Mouse (Mus musculus) G1E (cell line): ENCODE measurements around the gene Popdc2. TPM values are rescaled to one million over a fixed set of nuclear protein-coding genes. Genes with fewer than 3 reads are reported as not detected.
A peak's percentile ranks its signal among the peaks of the same experiment; 100 is the strongest.

Source experiments
- ATAC-seq: 2 replicates; pipeline ENCODE4 v1.8.0; 2016; ENCODE audit warnings: mild to moderate bottlenecking; ENCODE audit not compliant: insufficient number of reproducible peaks, poor library complexity, low FRiP score, severe bottlenecking; ENCODE audit errors: extremely low read depth
- DNase-seq: peaks from one replicate; pipeline ENCODE4 v3.0.0; 2012; ENCODE audit warnings: low spot score
- H3K27me3 ChIP-seq: 2 replicates; pipeline ENCODE4 v1.6.1; 2012; ENCODE audit warnings: mild to moderate bottlenecking, low read length, inconsistent platforms; ENCODE audit not compliant: insufficient read depth
- H3K36me3 ChIP-seq: replicated peaks from 2 replicates; pipeline ENCODE3; 2012; ENCODE audit warnings: mild to moderate bottlenecking, inconsistent platforms
- H3K4me1 ChIP-seq: 2 replicates; pipeline ENCODE4 v1.6.1; 2012; ENCODE audit warnings: low read depth, low read length, inconsistent platforms, mixed read lengths; ENCODE audit not compliant: insufficient read depth
- H3K4me3 ChIP-seq: 2 replicates; pipeline ENCODE4 v1.5.1; 2012; ENCODE audit warnings: low read depth, mild to moderate bottlenecking, inconsistent platforms, low read length, moderate library complexity, mixed read lengths
- H3K9me3 ChIP-seq: replicated peaks from 2 replicates; pipeline ENCODE4 v1.6.1; 2012; ENCODE audit warnings: inconsistent platforms
- CTCF ChIP-seq: IDR thresholded peaks from 2 replicates; pipeline ENCODE4 v1.5.1; 2012; ENCODE audit warnings: low read depth, low read length, inconsistent platforms, mixed read lengths
- GATA1 ChIP-seq: IDR thresholded peaks from 2 replicates; pipeline ENCODE4 v1.6.1; 2012; ENCODE audit warnings: borderline replicate concordance, low read length, inconsistent platforms, mixed read lengths
- GATA2 ChIP-seq: IDR thresholded peaks from 2 replicates; pipeline ENCODE4 v1.6.1; 2012; ENCODE audit warnings: low read depth, low read length, inconsistent platforms, borderline replicate concordance
- POLR2AphosphoS5 ChIP-seq: IDR thresholded peaks from 2 replicates; pipeline ENCODE4 v1.6.1; 2012; ENCODE audit warnings: low read depth, low read length, inconsistent platforms; ENCODE audit not compliant: insufficient replicate concordance
- TAL1 ChIP-seq: conservative IDR thresholded peaks from 2 replicates; pipeline ENCODE4 v1.6.1; 2012; ENCODE audit warnings: low read depth, low read length, inconsistent platforms, mixed read lengths
- polyA plus RNA-seq: library from polyadenylated mRNA; stranded (reverse); fragments of >175 nt; gene quantifications from 2 replicates; pipeline ENCODE4 v1.2.3, GENCODE M21; 2012
- total RNA-seq, 2 experiments: library from RNA; stranded (forward) in 1 of 2; stranded (reverse) in 1 of 2; fragments of 200-1000 nt in 1 of 2; fragments of >200 nt in 1 of 2; fragmentation: Nextera tagmentation in 1 of 2; gene quantifications; 2 replicates each; pipeline ENCODE4 v1.2.3; 2014 to 2017

Popdc2 gene
- total and polyA plus RNA-seq, 3 experiments: 2.8 to 22.7 (median 5.4) TPM

DNA sequence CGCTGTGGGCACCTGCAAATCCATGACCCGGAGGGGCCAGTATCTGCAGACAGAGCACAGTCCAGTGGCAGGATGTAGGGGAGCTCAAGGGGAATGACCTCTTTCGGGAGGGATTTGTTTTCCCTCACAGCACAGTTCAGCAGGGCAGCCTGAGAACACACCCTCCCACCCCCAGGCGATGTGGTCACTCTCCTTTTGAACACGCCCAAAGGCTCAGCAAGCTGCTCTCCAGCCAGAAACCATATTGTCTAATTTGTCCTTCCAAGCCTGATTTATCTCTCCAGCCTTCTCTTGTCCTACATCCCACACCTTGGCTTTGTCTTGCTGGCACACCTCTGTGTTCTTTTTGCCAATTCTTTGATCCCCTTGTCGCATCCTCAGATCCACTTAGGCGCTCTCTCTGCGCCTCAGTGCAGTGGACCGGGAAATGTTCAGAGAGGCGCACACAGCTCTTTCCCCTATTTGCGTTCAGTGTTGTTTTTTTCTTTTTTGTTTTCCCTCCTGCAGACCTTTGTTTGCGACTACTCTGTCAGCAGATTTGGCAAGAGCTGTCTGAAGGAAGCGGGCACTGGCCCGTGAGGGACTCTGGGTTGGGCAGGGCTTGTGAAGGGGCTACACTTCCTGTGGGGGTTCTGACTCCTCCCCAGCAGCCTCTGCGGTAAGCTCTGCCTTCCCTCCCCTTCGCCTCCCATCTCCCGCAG lies 37.7 kb downstream of the Popdc2 start:
- TF ChIP-seq TAL1 (no peak), POLR2AphosphoS5 (no peak), GATA1 (no peak), CTCF (no peak), GATA2 (no peak)
- no peaks in the 10 kb centered on the region for H3K36me3 ChIP-seq

DNA sequence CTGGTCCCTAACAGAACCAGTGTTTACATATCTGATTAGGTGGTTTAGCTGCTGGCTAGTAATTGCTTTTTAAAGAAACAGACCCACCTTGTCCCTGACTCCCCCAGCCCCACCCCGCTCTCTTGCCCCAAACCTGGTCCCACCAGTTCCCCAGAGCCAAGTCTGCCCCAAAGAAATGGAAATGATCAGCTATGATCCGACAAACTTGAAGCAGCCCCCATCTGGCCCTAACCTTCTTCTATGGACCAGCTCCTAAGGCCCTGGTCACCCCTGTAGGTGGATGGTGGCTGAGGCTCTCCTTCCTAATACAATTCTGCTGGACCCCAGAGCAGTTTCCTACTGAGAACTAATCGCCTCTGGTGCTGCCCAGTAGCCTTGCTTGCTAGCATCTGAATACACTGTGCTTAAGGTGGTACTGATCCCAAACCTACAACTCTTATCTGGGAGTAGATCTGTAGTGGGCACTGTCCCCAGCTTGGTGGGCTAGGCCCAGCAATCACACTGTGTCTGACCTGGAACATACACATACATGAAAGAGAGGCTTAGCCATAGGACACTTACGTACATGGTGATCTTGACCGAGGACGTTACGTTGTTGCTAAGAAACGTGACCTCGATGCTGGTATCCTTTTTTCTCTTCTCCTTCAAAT lies 38.4 kb downstream of the Popdc2 start:
- no peaks in the 10 kb centered on the region for H3K27me3 ChIP-seq
- no peak for TF ChIP-seq CTCF
- no peak for TF ChIP-seq GATA1
- no peak for TF ChIP-seq TAL1
- TF ChIP-seq POLR2AphosphoS5: no peak
- no peak for TF ChIP-seq GATA2
- DNase-seq (no peak), ATAC-seq (no peak)
- no peaks in the 10 kb centered on the region for H3K9me3 ChIP-seq
- peaks cover 56% of the 10 kb centered on the region for H3K4me1 ChIP-seq
- H3K36me3 ChIP-seq: no peaks in the 10 kb centered on the region
- H3K4me3 ChIP-seq: no peak overlapping the region

More for the DNA sequence above, 37.7 kb downstream of the Popdc2 start:
- DNase-seq (peak; percentile 23), ATAC-seq (peak; percentile 10; the same call in 1 of the 2 replicates)
- Histone ChIP-seq H3K27me3 (no peaks in the 10 kb centered on the region), H3K9me3 (no peaks in the 10 kb centered on the region), H3K4me1 (peaks cover 61% of the 10 kb centered on the region), H3K4me3 (peak overlapping the region; percentile 2; the same call in 1 of the 2 replicates)

DNA sequence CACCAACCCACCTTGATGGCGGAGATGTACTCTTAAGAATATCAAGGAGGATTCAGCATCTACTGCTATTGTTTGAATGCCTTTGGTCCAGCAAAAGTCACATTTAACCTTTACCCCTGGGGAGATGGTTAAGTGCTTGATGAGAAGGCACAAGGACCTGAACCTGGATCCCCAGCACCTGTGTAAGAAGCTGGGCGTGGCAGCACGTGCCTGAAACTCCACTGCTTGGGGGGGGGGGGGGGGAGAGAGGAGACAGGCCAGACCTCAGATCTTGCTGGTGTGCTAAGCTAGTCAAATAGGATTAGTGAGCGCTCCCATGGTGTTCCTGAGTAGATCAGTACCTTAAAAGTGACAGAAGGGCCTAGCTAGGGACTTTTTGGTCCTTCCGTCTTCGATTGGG lies 39.5 kb downstream of the Popdc2 start:
- no peak for TF ChIP-seq CTCF
- TF ChIP-seq GATA1: no peak
- TF ChIP-seq POLR2AphosphoS5: no peak
- TF ChIP-seq TAL1: no peak
- TF ChIP-seq GATA2: no peak
- H3K27me3 ChIP-seq: no peaks in the 10 kb centered on the region
- no peaks in the 10 kb centered on the region for H3K9me3 ChIP-seq
- DNase-seq (no peak), ATAC-seq (no peak)
- peaks cover 57% of the 10 kb centered on the region for H3K4me1 ChIP-seq
- H3K4me3 ChIP-seq: no peak overlapping the region
- H3K36me3 ChIP-seq: no peaks in the 10 kb centered on the region

DNA sequence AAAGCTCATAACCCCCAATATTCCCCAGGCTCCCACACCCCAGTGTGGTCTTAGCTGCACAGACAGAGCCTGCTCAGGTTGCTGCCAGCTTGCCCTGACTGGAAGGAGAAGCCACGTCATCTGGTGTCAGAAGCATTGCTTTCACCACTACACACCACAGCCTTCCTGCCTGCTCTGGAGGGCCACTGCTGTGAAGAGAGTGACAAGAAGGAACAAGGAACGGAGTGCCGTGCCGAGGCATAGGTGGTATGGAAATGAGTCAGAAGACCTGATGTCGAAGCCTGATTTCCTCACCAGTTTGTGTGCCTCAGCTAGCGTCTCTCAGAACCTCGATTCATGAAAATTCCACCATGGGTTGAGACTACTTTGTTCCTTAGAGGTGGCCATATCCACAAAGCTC lies 41.6 kb downstream of the Popdc2 start:
- Histone ChIP-seq H3K27me3 (no peaks in the 10 kb centered on the region), H3K9me3 (no peaks in the 10 kb centered on the region), H3K4me3 (no peak overlapping the region), H3K4me1 (peaks cover 64% of the 10 kb centered on the region), H3K36me3 (no peaks in the 10 kb centered on the region)
- TF ChIP-seq CTCF (no peak), GATA1 (no peak), POLR2AphosphoS5 (no peak), TAL1 (no peak), GATA2 (no peak)
- ATAC-seq (no peak), DNase-seq (no peak)

DNA sequence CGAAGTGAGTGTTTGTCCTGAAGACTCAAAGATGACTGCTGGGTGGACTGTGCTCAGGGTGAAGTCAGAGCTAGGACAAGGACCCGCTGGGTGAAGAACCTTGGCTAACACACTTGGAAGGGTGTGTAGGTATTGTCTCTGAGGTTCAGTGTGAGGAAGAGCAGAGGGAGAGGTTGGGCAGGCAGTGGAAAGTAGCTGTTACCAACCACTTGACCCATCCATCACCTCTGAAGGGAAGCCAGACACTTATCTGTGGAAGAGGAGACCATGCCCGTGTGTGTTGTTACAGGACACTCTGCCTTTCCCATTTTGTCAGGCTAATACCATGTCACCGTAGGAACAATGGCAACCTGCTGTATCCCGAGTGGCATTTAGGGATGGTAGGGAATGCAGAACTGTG lies 44.3 kb downstream of the Popdc2 start:
- no peaks in the 10 kb centered on the region for H3K36me3 ChIP-seq
- no peak overlapping the region for H3K4me3 ChIP-seq
- TF ChIP-seq GATA1 (no peak), POLR2AphosphoS5 (no peak), TAL1 (no peak), CTCF (no peak), GATA2 (no peak)
- DNase-seq (no peak), ATAC-seq (no peak)
- H3K9me3 ChIP-seq: no peaks in the 10 kb centered on the region
- H3K4me1 ChIP-seq: peaks cover 42% of the 10 kb centered on the region
- no peaks in the 10 kb centered on the region for H3K27me3 ChIP-seq

DNA sequence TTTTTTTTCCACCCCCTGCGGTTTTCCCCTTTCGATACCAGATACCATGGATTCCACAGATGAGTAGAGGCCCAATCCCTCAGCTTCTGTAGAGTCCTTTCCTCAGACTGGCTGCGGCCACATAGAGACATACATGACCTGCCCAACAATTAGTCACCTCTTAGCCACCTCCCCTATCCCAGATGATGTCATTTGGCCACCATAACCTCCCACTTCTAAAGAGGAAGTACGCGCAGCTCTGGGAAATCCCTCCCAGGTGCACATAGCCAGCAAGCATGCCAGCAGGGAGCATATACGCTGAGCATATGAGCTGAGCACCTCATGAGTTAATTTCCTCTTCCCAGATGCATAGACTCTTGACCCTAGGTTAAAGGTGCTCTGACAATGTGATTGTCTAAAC lies 44.7 kb downstream of the Popdc2 start:
- Histone ChIP-seq H3K9me3 (no peaks in the 10 kb centered on the region), H3K4me1 (peaks cover 38% of the 10 kb centered on the region), H3K4me3 (no peak overlapping the region), H3K36me3 (no peaks in the 10 kb centered on the region), H3K27me3 (no peaks in the 10 kb centered on the region)
- ATAC-seq (peak; percentile 22; the same call in 1 of the 2 replicates), DNase-seq (peak; percentile 36)
- TF ChIP-seq GATA2: no peak
- no peak for TF ChIP-seq TAL1
- TF ChIP-seq GATA1: no peak
- TF ChIP-seq CTCF: no peak
- TF ChIP-seq POLR2AphosphoS5: no peak
